Mouse (Mus musculus) C2C12 (cell line): ENCODE results near the gene Sfn. TPM values are rescaled to one million over a fixed set of nuclear protein-coding genes. Genes with fewer than 3 reads are reported as not detected.

Source experiments
- H3K27me3 ChIP-seq: one replicate; pipeline ENCODE4 v1.6.1; 2011; ENCODE audit not compliant: control insufficient read depth, insufficient read depth, insufficient read length
- H3K36me3 ChIP-seq: one replicate; pipeline ENCODE4 v1.6.1; 2011; ENCODE audit not compliant: control insufficient read depth, insufficient read depth
- H3K4me3 ChIP-seq: one replicate; pipeline ENCODE4 v1.5.1; 2011; ENCODE audit warnings: mild to moderate bottlenecking, control low read depth; ENCODE audit not compliant: poor library complexity, insufficient read depth, severe bottlenecking
- H3K79me2 ChIP-seq: one replicate; pipeline ENCODE4 v1.6.1; 2011; ENCODE audit not compliant: control insufficient read depth, insufficient read depth
- H3K79me3 ChIP-seq: one replicate; pipeline ENCODE4 v1.6.1; 2011; ENCODE audit warnings: low read depth, control low read depth
- H3ac ChIP-seq: one replicate; pipeline ENCODE3; 2011; ENCODE audit warnings: low read depth; ENCODE audit not compliant: control insufficient read depth, insufficient read length
- CEBPB ChIP-seq: IDR thresholded peaks from one replicate; pipeline ENCODE4 v1.6.1; 2011; ENCODE audit warnings: low read depth, mild to moderate bottlenecking, control low read depth, moderate library complexity
- CTCF ChIP-seq: IDR thresholded peaks from one replicate; pipeline ENCODE4 v1.5.1; 2011; ENCODE audit not compliant: control insufficient read depth, insufficient read depth, insufficient read length
- FOSL1 ChIP-seq: IDR thresholded peaks from one replicate; pipeline ENCODE4 v1.8.0; 2011; ENCODE audit warnings: mild to moderate bottlenecking, low read length; ENCODE audit not compliant: poor library complexity, insufficient read depth, severe bottlenecking
- MAX ChIP-seq: IDR thresholded peaks from one replicate; pipeline ENCODE4 v1.6.1; 2011; ENCODE audit warnings: mild to moderate bottlenecking, control low read depth
- MYOD1 ChIP-seq: IDR thresholded peaks from one replicate; pipeline ENCODE4 v1.6.1; 2011; ENCODE audit warnings: low read depth; ENCODE audit not compliant: control insufficient read depth, insufficient read length
- MYOG ChIP-seq: IDR thresholded peaks from one replicate; pipeline ENCODE4 v1.6.1; 2011; ENCODE audit not compliant: control insufficient read depth, insufficient read length; ENCODE audit errors: extremely low read depth
- USF1 ChIP-seq: IDR thresholded peaks from one replicate; pipeline ENCODE4 v1.6.1; 2011; ENCODE audit warnings: low read depth, mild to moderate bottlenecking, control low read depth, moderate library complexity
- polyA plus RNA-seq: library from polyadenylated mRNA; unstranded; fragments of >200 nt; fragmentation: generic; extraction: Trizol; gene quantifications from one replicate; pipeline ENCODE4 v1.2.1, GENCODE M21; 2012; ENCODE audit warnings: missing spikeins

The Sfn gene
- polyA plus RNA-seq, 1 experiment: 0.54 TPM

GRCm38 (mm10) chr4:133609719-133610118, 7.8 kb upstream of the Sfn start:
- Histone ChIP-seq H3K4me3 (no peak overlapping the region), H3K36me3 (peaks cover 9% of the 10 kb centered on the region), H3K79me3 (no peaks in the 10 kb centered on the region), H3ac (no peak overlapping the region), H3K79me2 (no peaks in the 10 kb centered on the region), H3K27me3 (no peaks in the 10 kb centered on the region)
- TF ChIP-seq CTCF (peak; percentile 91), MYOD1 (no peak), MYOG (no peak), FOSL1 (no peak)

DNA sequence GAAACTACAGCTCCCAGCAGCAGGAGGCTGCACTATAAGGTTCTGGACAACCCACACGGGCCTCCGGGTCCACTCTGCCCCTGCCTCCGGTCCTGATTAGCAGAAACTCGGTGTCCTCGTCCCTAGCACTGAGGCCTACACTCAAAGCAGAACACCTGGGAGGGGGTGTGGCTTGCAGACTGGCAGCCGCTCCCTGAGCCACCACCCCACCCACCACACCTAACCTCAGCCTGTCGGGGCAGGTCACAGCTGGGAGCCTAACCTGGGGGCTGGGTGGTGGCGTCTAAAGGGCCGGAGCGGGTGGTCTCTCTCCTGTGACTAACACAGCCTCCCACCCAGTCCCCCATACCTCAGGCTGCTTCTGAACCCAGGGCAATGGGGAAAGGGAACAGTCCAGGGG, 5.3 kb upstream of the Sfn start:
- H3K36me3 ChIP-seq: peaks cover 9% of the 10 kb centered on the region
- no peak overlapping the region for H3ac ChIP-seq
- no peaks in the 10 kb centered on the region for H3K79me3 ChIP-seq
- no peaks in the 10 kb centered on the region for H3K27me3 ChIP-seq
- H3K4me3 ChIP-seq: no peak overlapping the region
- H3K79me2 ChIP-seq: no peaks in the 10 kb centered on the region
- TF ChIP-seq FOSL1: no peak
- no peak for TF ChIP-seq USF1
- no peak for TF ChIP-seq MAX
- TF ChIP-seq CEBPB: no peak
- TF ChIP-seq MYOG: no peak
- no peak for TF ChIP-seq MYOD1

- H3K79me3 ChIP-seq: no peaks in the 10 kb centered on the region
- no peak overlapping the region for H3K4me3 ChIP-seq
- no peak overlapping the region for H3ac ChIP-seq
- H3K79me2 ChIP-seq: no peaks in the 10 kb centered on the region
- no peaks in the 10 kb centered on the region for H3K27me3 ChIP-seq
- no peak for TF ChIP-seq MYOD1
- TF ChIP-seq USF1: no peak
- no peak for TF ChIP-seq MYOG
- TF ChIP-seq MAX: no peak
- no peak for TF ChIP-seq CEBPB
- TF ChIP-seq FOSL1: no peak
- no peak for TF ChIP-seq CTCF
- peaks cover 5% of the 10 kb centered on the region for H3K36me3 ChIP-seq
These were observed 3.4 kb upstream of the Sfn start for GRCm38 (mm10) chr4:133605330-133605729.

- TF ChIP-seq MYOD1: peak; percentile 60
- no peak for TF ChIP-seq CTCF
- peaks cover 5% of the 10 kb centered on the region for H3K36me3 ChIP-seq
- H3ac ChIP-seq: no peak overlapping the region
- H3K79me2 ChIP-seq: no peaks in the 10 kb centered on the region
- no peak overlapping the region for H3K4me3 ChIP-seq
- no peaks in the 10 kb centered on the region for H3K79me3 ChIP-seq
- no peaks in the 10 kb centered on the region for H3K27me3 ChIP-seq
These were observed 2.9 kb upstream of the Sfn start for GRCm38 (mm10) chr4:133604856-133605255.

- Histone ChIP-seq H3ac (no peak overlapping the region), H3K27me3 (no peaks in the 10 kb centered on the region), H3K4me3 (no peak overlapping the region), H3K79me3 (no peaks in the 10 kb centered on the region), H3K36me3 (peaks cover 5% of the 10 kb centered on the region), H3K79me2 (no peaks in the 10 kb centered on the region)
- TF ChIP-seq MAX (peak; percentile 43), CEBPB (no peak)
These were observed 2.2 kb upstream of the Sfn start for GRCm38 (mm10) chr4:133604175-133604574.

- Histone ChIP-seq H3K4me3 (no peak overlapping the region), H3ac (no peak overlapping the region), H3K36me3 (no peaks in the 10 kb centered on the region), H3K79me3 (no peaks in the 10 kb centered on the region), H3K27me3 (no peaks in the 10 kb centered on the region), H3K79me2 (no peaks in the 10 kb centered on the region)
- TF ChIP-seq CTCF (no peak), CEBPB (peak; percentile 36)
These were observed 1.1 kb upstream of the Sfn start for GRCm38 (mm10) chr4:133603056-133603455.

DNA sequence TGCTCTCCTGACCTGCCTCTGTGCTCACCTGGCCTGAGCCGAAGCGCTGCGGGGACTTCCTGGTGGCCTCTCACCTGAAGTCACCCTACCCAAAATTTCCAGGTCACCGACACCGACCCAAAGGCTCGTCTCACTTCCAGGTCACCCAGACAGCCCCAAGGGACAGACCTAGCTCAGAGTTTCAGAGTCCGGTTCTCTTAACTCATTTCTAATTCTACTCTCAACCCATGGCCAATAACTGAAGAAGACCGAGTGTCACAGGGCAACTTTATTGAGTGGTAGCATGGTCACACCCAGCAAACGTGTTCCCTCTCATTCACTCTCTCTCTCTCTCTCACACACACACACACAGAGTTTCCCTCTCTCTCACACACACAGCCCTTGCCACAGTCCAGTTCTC, 1.7 kb downstream of the Sfn start:
- Histone ChIP-seq H3K36me3 (no peaks in the 10 kb centered on the region), H3K27me3 (no peaks in the 10 kb centered on the region), H3K79me2 (no peaks in the 10 kb centered on the region), H3K79me3 (no peaks in the 10 kb centered on the region), H3K4me3 (no peak overlapping the region), H3ac (peak overlapping the region; percentile 60)
- TF ChIP-seq MYOG (no peak), CEBPB (no peak), FOSL1 (no peak), MYOD1 (no peak), USF1 (no peak)
